Mouse (Mus musculus): ENCODE measurements around the gene Commd6.

Commd6 gene

DNA sequence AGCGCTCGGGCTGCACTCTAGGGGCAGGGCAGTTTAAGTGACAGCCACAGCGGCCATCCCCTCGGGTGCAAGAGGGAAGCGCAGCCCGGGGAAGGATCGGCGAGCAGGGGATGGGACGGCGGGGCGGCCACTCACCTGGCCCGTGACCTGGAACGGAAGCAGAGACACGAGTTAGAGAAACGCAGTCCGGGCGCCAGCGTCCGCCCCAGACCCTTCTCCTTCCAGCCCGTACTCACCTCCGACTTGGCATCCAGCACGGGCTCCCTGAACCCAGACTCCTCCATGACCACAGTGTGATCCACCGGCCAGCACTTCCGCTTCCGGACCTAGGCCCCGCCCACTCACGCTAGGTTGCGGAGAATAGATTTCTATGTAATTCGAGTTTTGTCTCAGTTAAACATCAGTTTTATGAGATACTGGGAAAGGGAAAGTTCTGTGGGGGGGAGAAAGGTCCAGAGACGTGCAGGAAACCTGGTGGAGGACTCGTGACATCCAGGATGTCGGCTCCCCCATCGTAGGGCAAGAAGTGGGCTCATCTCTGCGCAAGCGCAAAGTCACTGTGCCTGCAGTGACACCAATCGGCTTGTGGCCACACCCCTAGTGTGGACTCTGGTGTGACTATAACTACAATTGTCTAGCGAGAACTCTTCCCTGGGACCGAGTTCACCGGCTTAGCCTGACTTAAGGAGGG lies at the start of gene Commd6:
Gene Commd6, minus strand, starts transcription at position 534 of the 691 bp plus-strand sequence.
- DNase-seq (ENCODE audit: low spot score), result peak; percentile 96

DNA sequence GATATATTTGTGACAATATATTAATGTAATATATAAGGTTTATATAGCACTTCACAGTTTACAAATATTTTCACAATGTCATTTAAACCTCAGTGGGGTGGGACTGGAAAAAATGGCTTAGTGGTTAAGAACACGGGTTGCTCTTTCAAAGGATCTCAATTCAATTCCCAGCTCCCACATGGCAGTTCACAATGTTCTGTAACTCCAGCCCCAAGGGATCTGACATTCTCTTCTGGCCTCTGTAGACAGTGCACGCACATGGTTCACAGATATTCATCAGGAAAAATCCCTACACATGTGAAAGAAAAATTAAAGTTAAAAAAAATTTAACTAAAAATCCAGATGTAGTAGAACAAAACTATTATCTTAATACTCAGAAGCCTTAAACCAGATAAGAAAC lies 47.9 kb upstream of the Commd6 start:
- no peak for DNase-seq (ENCODE audit: low spot score)

DNA sequence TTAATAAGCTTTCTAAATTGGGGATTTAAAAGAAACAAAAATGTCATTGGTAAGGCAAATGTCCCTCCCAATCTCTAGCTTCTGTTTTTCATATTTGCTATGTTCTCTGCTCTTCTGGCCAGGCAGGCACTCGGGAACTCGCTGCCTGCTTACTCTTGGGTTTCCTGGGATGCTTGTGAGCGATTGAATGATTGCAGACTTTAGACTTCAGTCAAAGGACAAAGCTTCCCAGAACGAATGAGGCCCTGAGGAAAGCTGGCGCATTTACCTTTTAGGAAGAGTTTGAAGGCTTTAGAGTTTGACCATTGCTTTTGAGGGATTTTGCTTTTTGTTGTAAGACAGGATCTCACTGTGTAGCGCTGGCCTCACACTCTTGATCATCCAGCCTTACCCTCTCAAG lies 47.2 kb upstream of the Commd6 start:
- DNase-seq (ENCODE audit: low spot score), result no peak

DNA sequence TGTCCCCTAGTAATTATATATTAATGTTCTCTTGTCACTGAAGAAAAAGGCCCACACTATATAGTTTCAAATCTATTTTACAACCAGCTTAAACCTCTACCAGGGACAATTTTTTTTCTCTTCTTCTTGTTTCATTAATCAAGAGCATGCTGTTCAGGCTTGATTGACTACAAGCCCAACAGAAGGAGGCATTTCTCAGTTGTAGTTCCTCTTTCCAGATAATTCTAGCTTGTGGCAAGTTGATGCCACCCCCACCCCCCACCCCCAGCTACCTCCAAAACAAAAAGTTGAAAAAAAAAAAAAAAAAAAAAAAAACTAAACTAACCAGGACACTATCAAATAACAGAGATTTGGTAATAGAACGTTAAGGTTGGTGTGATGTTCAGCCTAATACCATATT lies 31.7 kb upstream of the Commd6 start:
- no peak for DNase-seq (ENCODE audit: low spot score)

DNA sequence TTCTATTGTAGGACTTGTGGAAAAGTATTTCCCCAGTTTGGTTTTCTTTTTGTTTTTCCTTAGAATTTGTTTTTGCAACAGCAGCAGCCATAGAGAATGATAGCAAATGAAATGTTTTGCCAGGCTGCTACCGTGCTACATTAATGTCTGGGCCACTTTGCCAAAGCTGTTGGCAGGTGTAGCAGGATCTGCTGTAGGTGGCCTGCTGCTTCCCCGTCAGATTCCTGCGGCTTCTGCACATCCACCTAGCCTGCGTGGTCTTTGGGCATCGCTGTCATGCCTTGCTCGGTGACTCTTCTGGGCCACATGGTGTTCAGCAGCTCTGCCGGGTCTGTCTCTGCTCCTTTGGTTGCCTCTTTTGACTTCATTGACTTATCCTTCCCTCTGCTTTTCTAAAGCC lies 28.1 kb upstream of the Commd6 start:
- no peak for DNase-seq (ENCODE audit: low spot score)

DNA sequence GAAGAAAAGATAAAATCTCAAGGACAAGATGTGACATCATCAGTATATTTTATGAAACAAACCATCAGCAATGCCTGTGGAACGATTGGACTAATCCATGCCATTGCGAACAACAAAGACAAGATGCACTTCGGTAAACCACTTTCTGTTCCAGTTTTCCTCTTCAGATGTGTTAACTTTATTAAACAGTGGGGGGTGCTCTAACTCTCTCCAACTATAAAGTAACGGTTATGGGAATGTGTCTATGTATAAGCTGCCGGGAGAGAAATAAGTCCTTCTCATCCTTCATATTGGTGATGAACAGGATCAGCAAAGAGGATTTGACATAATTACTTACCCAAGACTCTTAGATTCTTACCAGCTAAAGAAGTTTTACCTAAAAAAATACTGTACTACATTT lies 26.1 kb upstream of the Commd6 start:
- DNase-seq (ENCODE audit: low spot score), result no peak

DNA sequence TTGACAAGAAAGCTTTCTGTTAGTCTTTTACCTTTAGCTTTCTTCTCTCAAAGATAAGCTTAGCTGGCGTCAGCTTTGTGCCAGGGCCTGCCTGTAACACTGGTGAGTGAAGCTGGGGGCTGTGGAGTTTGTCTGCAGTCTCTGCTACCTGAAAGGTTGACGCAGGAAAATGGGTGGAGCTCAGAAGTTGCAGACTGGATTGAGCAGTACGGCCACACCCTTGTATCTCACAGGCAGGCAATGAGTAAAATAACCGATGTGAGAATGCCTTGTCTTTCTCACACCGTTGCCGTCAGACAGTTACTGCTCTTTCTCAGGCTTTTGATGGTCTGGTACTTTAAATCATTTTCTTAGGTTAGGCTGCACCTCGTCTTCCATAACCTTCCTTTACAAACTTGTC lies 25.6 kb upstream of the Commd6 start:
- no peak for DNase-seq (ENCODE audit: low spot score)

DNA sequence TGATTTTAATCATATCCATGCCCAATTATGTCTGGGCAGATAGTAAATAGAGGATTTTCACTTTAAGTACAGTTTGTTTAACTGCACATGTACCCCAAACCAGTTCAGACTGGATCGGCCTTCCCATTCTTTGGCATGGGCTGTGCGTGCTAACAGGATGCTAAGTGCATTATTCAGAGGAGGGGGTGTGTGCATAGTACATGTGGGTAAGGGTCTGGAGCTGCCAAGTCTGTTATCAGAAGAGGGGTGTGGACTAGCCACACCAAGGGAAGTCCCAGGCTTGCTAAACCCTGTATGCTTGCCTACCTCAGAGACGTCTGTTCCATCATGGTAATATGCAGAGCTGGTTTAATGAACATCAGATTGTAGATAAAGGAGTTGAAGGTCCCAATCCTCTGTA lies 23.8 kb upstream of the Commd6 start:
- DNase-seq (ENCODE audit: low spot score), result no peak

DNA sequence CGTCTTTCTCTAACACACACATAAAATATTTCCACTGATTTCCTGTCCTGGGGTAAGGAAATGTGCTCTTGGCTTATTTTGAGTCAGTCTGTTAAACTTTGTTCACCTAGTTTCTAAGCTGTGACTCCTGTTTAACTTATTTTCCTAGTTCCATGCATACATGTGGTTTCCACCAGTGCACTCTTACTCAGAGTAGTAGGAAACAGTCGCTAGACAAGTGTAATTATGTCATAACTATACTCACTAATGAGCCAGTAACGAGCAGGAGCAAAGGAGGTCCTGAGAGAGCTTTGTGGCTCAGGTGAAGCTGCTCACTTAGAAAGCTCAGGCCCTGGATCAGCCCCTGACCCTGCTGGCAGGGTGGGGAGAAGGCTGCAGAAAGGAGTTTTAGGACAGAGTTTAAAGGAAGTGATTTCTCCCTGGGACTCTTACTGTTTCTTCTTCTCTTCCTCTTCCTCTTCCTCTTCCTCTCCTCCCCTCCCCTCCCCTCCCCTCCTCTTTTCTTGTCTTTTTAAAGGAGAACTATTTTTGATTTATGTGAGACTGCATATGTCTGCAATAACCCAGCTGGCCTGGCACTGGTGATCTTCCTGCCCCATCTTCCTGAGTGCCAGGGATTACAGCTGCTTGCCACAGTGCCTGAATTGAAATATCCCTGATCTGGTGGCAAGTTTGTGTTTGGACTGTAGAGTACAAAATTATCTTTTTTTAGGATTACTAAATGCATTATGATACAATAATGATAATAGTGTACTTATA lies 21.3 kb upstream of the Commd6 start:
- peak; percentile 45 for DNase-seq (ENCODE audit: low spot score)

DNA sequence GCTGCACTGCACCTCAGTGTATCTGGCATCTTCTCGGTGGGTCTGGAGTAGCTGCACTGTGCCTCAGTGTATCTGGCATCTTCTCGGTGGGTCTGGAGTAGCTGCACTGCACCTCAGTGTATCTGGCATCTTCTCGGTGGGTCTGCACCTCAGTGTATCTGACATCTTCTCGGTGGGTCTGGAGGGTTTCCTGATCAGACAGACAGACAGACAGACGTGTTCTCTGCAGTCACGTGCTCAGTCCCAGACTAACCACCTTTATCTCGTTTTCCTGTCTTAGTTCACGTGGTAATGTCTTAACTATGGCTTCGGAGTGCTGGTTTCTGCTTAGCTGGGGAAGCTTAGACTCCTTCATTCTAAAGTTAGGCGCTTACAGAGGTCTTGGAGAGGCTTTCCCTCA lies 15.8 kb upstream of the Commd6 start:
- DNase-seq (ENCODE audit: low spot score), result no peak

DNA sequence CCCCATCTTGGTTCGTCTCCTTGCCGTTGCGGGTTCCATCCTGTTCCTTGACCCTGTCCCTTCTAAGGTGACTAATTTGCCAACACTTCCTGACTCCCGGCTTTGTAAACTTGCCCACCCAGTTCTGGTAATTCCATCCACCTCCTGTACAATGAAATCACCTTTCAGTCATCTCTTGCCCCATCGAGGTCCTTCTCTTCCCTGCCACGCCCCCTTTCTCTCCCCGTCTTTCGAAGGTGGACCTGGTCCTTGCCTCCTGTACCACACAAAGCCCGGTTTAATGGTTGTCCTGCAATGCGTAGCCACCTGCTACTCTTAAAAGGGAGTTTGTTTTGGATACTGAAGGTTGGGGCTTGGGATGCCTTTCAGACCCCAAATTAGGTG lies 14.0 kb upstream of the Commd6 start:
- no peak for DNase-seq (ENCODE audit: low spot score)

DNA sequence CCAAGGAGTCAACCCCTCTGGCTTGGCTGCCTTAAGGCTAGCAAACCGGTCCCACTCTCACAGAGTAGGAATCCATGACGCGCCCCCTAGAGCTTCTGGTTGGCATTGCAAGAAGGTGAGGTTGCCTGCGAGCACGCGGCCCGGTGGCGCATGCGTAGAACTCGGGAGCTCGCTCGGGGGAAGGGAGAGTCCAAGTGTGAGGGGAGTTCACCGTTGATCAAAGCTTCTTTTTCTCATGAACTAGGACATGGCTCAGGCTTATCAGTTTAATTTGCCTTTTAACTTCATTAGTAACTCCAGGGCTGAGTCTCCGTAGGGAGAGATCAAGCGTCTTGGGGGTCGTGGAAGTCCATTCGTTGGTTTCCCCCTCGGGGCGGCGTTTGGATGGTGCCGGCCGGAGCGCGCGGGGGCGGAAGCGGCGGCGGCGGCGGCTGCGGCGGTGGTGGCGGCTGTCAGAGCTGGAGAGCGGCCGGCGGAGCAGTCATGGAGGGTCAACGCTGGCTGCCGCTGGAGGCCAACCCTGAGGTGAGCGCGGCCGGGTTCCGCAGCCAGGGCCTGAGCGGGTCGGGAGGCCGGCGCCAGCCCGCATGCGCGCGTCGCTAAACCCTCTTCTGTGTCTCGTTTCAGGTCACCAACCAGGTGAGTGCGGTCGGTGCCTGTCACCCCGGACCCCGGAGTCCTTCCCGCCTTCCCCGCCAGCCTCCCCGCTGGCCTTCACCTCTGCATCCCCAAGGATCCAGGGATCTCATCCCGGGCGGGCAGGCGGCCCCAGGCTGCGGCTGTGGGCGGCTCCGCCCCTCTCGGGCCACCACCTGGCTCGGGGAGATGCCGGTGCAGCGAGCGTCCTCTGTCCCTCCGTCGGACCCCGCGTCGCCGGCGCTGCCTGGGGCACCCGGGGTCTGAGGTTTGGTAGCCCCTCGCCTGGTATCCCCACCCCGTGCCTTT lies 13.4 kb upstream of the Commd6 start, which contains the start of gene Uchl3:
Gene Uchl3, plus strand, starts transcription at position 387 of the 945 bp plus-strand sequence.
- DNase-seq (ENCODE audit: low spot score), result peak; percentile 98

DNA sequence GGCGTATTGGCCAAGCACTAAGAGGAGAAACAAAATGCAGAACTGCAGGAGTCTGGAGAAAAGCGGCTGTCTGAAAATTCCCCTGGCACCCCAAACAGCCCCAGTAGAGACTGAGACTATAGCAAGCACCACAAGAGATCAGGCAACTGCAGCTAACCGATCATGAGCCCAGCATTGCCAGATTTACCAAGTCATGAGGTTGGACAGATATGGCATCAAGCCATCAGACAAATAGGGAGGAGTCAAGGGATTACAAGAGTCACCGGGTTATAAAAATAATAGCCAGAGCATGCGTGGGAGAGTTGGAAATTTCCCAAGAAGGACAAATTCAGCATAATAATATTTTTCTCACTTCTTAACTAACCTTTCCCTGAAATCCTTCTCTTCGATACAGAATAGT lies 12.1 kb upstream of the Commd6 start:
- DNase-seq (ENCODE audit: low spot score), result peak; percentile 82

DNA sequence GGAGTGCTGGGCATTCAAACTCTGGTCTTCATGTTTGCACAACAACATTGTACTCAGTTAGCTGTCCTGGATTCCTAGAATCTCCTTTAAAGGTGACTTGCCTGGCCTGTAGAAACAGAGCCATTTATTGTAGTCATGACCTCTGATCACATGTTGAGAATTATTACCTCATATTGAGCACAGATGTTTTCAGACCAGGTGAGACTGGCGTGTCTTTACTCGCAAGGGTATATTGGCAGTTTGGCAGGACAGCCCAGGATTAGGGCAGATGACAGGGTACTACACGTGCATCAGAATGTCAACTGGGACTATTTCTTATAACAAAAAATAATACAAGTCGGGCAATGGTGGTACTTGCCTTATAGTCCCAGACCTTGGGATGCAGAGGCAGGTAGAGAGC lies 10.1 kb upstream of the Commd6 start:
- no peak for DNase-seq (ENCODE audit: low spot score)

DNA sequence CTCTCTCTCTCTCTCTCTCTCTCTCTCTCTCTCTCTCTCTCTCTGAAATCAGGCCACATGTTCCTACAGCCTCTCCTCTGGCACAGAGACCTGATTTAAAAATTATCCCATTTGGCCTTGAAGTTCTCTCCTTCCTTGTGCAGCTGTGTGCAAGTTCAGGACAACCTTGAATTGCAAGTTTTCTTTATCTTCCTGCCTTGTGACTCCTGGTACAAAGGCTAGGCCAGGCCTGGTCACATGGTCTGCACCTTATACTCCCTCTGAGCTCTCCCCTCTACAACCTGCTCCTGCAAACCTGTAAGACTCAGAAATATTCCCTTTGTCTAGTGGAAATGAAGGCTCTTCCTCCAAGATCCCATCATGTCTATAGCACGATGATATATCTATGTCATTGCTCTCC lies 4.5 kb upstream of the Commd6 start:
- no peak for DNase-seq (ENCODE audit: low spot score)

DNA sequence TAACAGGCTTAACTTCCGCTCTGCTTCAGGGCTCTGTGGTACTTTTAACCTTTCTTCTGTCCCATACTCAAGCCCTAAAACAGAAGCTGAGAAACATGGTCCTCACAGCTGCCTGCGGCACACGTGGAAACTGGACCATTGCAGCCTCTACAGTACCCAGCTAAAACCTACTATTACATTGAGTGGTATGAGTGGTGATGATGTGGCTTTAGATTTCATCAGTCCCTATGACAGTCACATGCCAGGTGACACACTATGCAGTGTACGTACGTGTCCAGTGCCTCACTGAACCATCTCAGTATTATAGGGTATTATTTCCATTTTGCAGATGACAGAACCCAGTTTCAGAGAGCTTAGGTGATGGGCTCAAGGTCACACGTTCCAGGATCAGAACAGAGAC lies 3.1 kb downstream of the Commd6 start:
- no peak for DNase-seq (ENCODE audit: low spot score)

DNA sequence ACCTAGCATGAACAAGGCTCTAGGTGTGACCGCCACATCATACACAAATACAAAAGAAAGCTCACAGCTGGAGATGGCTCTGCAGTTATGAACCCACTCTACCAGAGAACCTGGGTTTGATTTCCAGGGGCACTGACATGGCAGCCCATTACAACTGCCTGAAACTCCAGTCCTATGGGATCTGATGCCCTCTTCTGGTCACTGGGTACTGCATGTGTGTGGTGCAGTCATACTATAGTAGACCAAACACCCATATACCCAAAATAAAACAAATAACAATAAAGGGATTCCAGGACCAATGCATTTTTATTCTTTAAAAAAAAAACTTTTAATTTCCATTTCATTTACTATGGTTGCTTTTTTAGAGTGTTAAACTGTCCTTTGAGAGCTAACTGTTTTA lies 4.7 kb downstream of the Commd6 start:
- no peak for DNase-seq (ENCODE audit: low spot score)

DNA sequence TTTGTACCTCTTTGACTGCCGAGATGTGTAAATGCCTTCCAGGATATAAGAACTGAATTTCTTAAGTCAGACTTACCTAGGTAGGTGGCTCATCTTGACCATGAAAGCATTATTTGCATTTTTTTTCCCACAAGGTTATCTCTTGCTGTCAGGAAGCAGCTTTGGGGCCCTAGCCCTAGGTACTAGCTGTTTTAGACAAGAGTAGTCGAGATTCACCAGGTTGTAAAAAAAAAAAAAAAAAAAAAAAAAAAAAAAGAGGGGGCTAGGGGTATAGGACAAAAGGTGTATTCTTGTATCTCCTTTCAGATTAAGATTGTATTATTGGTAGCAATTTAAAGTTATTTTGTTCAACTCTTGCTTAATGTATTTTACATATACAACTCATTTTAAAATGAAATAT lies 9.9 kb downstream of the Commd6 start:
- no peak for DNase-seq (ENCODE audit: low spot score)

DNA sequence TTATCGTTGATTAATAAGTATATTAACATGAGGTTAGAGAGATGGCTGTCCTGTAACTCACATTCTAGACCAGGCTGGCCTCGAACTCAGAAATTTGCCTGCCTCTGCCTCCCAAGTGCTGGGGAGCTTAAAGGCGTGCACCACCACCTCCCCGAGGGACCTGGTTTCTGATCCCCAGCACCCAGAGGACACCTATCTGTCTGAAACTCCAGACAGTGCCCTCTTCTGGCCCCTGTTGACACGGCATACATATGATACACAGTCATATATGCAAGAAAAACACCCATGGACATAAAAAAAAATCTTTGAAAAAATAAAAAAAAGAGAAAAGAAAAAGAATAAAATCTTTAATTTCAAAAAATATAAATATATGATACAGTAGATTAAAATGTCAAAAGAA lies 22.8 kb downstream of the Commd6 start:
- DNase-seq (ENCODE audit: low spot score), result no peak

DNA sequence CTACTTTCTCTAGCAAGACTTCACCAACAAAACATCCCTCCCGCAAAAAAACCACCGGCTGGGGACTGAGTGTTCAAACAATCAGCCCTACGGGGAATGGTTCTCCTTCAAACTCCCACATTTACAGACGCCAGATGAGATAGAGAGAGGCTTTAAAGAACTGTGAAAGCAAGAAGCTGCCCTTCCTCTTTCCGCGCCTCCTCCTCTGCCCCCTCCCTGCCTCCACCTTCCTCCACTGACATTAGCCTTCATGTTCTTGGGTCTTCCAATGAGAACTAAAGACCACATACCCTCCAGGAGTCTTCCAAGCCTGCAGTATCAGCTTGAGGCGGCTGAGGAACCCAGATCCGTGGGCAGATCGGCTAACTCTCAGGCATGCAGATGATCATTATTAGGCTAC lies 24.3 kb downstream of the Commd6 start:
- no peak for DNase-seq (ENCODE audit: low spot score)

DNA sequence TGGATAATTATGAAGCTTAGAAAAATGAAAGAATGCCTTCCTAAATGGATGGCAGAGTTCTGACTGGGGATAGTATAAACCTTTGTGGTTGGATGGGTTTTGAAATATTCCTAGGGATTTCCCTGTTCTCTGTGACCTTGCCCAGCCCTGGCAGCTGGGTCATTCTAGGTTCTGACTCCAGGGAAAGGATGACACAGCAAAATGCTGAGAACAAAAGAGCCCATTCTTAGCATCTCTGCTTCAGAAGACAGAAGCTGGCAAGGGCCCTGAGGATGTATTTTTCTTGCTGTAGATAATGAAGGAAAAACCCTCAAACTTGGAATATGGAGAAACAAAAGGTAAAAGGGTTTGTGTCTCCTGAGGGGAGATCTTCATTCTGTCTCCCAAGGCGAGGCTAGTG lies 27.3 kb downstream of the Commd6 start:
- no peak for DNase-seq (ENCODE audit: low spot score)

DNA sequence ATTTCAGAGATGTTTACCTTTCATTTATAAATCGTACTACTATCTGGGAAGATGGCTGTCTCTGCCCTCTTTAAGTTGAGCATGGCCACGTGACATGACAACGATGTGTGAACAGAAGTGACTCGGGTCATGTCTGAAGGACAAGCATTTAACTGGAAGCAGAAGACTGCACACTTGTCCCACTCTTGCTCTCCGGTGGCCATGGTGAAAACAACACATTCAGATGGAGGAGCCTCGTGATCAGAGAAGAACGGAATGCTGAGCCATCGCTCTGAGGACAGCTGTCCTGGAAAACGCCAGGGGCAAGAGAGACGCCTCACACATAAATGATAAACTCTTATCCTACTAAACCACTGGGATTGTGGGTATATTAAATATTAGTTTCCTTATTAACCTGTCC lies 29.8 kb downstream of the Commd6 start:
- DNase-seq (ENCODE audit: low spot score), result no peak

Data from adipocyte (in vitro differentiated cells).